Mouse (Mus musculus) thymus, adult 2 months (tissue): ENCODE results near the gene Gpbp1.

Experiments used
- CTCF ChIP-seq: fragments of 200-500 bp; IDR thresholded peaks from 2 replicates; pipeline ENCODE4 v1.5.1; 2012; ENCODE audit warnings: mild to moderate bottlenecking, control low read depth, low read length, moderate library complexity, borderline replicate concordance; ENCODE audit not compliant: control insufficient read depth, poor library complexity, insufficient read depth; ENCODE audit errors: extremely low read depth
- POLR2A ChIP-seq: fragments of 200-500 bp; IDR thresholded peaks from 2 replicates; pipeline ENCODE4 v1.6.1; 2012; ENCODE audit warnings: mild to moderate bottlenecking, low read length, control low read depth, moderate library complexity; ENCODE audit not compliant: control insufficient read depth, poor library complexity, insufficient read depth; ENCODE audit errors: extremely low read depth

DNA sequence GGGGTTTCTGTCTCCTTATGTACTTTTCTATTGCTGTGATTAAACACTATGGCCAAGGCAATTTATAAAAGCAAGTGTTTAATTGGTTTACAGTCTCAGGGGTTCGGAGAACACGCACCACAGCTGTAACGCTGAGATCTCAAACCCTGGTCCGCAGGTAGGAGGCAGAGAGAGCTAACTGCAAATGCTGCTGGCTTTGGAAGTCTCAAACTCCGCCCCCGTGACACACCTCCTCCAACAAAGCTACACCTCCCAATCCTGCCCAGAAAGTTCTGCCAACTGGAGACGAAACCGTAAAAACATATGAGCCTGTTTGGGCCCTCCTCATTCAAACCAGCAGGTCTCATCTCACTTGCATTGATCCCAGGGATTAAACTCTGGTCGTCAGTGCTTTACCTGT is 47.8 kb upstream of the Gpbp1 start:
- no peak for TF ChIP-seq CTCF
- no peak for TF ChIP-seq POLR2A
